In genomic region chr5:135724536-135725322, GRCm38 (mm10) we compare ENCODE assay signal across 9 mouse cellular contexts. TPM values are rescaled to one million over a fixed set of nuclear protein-coding genes. Genes with fewer than 3 reads are reported as not detected.
DNase-seq lines count a peak whose midpoint lies in the region; ATAC-seq lines count a peak whose summit lies in the region.
"Had no signal": no experiment of that assay in that cellular context is flagged by ENCODE, and none has a peak within 500 bp of the region (broad histone marks: within the 10 kb centered on the region; RNA-seq: fewer than 3 reads in every experiment).

No protein-coding gene starts in this region.

- H3K4me3 ChIP-seq in heart, embryonic 14.5 days (ENCODE audit: control insufficient read depth in 1 of 2, insufficient read depth in 1 of 2, low read depth in 1 of 2, low read length in 2 of 2), result no peak overlapping the region
- H3K4me3 ChIP-seq in midbrain, embryonic 11.5 days (ENCODE audit: low read depth, low read length), result no peak overlapping the region

- H3K9ac ChIP-seq in heart, embryonic 14.5 days (ENCODE audit: low read length), result peak overlapping the region; percentile 12
- peak overlapping the region; percentile 49 for H3K9ac ChIP-seq in midbrain, embryonic 11.5 days (ENCODE audit: low read length)

- H3K9me3 ChIP-seq in heart, embryonic 14.5 days (ENCODE audit: control insufficient read depth, low read length), result no peaks in the 10 kb centered on the region
- H3K9me3 ChIP-seq in midbrain, embryonic 11.5 days (ENCODE audit: control insufficient read depth, low read length), result no peaks in the 10 kb centered on the region

- H3K27me3 ChIP-seq in heart, embryonic 14.5 days (ENCODE audit: control insufficient read depth, insufficient read depth, low read length), result no peaks in the 10 kb centered on the region
- no peaks in the 10 kb centered on the region for H3K27me3 ChIP-seq in midbrain, embryonic 11.5 days (ENCODE audit: control insufficient read depth, insufficient read depth, low read length)

- peaks cover 38 to 63% of the 10 kb centered on the region in 2 experiments for H3K4me1 ChIP-seq in heart, embryonic 14.5 days (ENCODE audit: control insufficient read depth in 2 of 2, insufficient read depth in 2 of 2, low read length in 2 of 2)
- peaks cover 37% of the 10 kb centered on the region for H3K4me1 ChIP-seq in midbrain, embryonic 11.5 days (ENCODE audit: control insufficient read depth, insufficient read depth, low read length)

- peaks cover 15% of the 10 kb centered on the region for H3K36me3 ChIP-seq in heart, embryonic 14.5 days (ENCODE audit: control insufficient read depth, insufficient read depth, low read length)
- H3K36me3 ChIP-seq in midbrain, embryonic 11.5 days (ENCODE audit: control insufficient read depth, insufficient read depth, low read length), result peaks cover 4% of the 10 kb centered on the region; the same call in 1 of the 2 replicates

- peak; percentile 45; the same call in 1 of the 2 replicates for ATAC-seq in frontal cortex, adult (ENCODE audit: low TSS enrichment)
- ATAC-seq in heart, embryonic 14.5 days (ENCODE audit: insufficient number of reproducible peaks, insufficient read depth, low FRiP score, low read depth), result no peak
- peak; percentile 85 for ATAC-seq in midbrain, embryonic 11.5 days (ENCODE audit: low FRiP score)

- 26% methylated on average over 9 of the region's 9 CpGs for WGBS in heart, embryonic 14.5 days
- WGBS in midbrain, embryonic 11.5 days, result 4% methylated on average over 9 of the region's 9 CpGs

- peak overlapping the region; percentile 23 to 33; a peak in 2 of 4 replicates for H3K27ac ChIP-seq in heart, embryonic 14.5 days (replicated peaks in 1 of 2; ENCODE audit: control insufficient read depth in 1 of 2, insufficient read depth in 1 of 2, low read depth in 2 of 2, low read length in 2 of 2)
- peak overlapping the region; percentile 93 for H3K27ac ChIP-seq in midbrain, embryonic 11.5 days (ENCODE audit: low read depth, low read length)

- DNase-seq in frontal cortex, postnatal 25 days (ENCODE audit: low spot score in 2 of 2), result no peak
- DNase-seq in NIH3T3 (ENCODE audit: low read depth), result peak; percentile 75
- DNase-seq in midbrain, embryonic 11.5 days (ENCODE audit: low spot score, missing footprints), result no peak
- no peak for DNase-seq in thymus, postnatal 14 days
- DNase-seq in layer of hippocampus, postnatal 36 days, result no peak
- DNase-seq in frontal cortex, postnatal 10 days (ENCODE audit: low spot score in 2 of 2), result no peak

- H3K4me2 ChIP-seq in heart, embryonic 14.5 days (ENCODE audit: low read length), result peak overlapping the region; percentile 39; the same call in 1 of the 2 replicates
- peak overlapping the region; percentile 64 for H3K4me2 ChIP-seq in midbrain, embryonic 11.5 days

RNA-seq across cellular contexts. Expression of gene Tmem120a, which starts 19.5 kb away (rescaled TPM):
- 34.1 and 34.6 TPM in 2 replicates for polyA plus RNA-seq in heart, embryonic 14.5 days (2014; fragmentation: Nextera tagmentation; extraction: Ambion mirVana)
- polyA plus RNA-seq in midbrain, embryonic 11.5 days (2014; fragmentation: Nextera tagmentation; extraction: Ambion mirVana), result 57.5 and 59.9 TPM in 2 replicates
- 10 to 100 TPM; 12.4 to 16.4 TPM for total RNA-seq in layer of hippocampus, postnatal 36 days (2021)

RNA-seq across cellular contexts. Expression of gene Styxl1, which starts 53.5 kb away (rescaled TPM):
- 0.26 and 0.42 TPM in 2 replicates for polyA plus RNA-seq in heart, embryonic 14.5 days (2014; fragmentation: Nextera tagmentation; extraction: Ambion mirVana)
- polyA plus RNA-seq in midbrain, embryonic 11.5 days (2014; fragmentation: Nextera tagmentation; extraction: Ambion mirVana), result not detected in 2 replicates
- total RNA-seq in layer of hippocampus, postnatal 36 days (2021), result not detected
- polyA plus RNA-seq: C2C12 had no signal

RNA-seq across cellular contexts. Expression of gene Mdh2, which starts 53.6 kb away (rescaled TPM):
- 1,172 and 1,176 TPM in 2 replicates for polyA plus RNA-seq in heart, embryonic 14.5 days (2014; fragmentation: Nextera tagmentation; extraction: Ambion mirVana)
- polyA plus RNA-seq in midbrain, embryonic 11.5 days (2014; fragmentation: Nextera tagmentation; extraction: Ambion mirVana), result 562 and 580 TPM in 2 replicates
- 100 to 1,000 TPM; 387 to 407 TPM for total RNA-seq in layer of hippocampus, postnatal 36 days (2021)

RNA-seq across cellular contexts. Expression of gene Por, which starts 54.9 kb away (rescaled TPM):
- polyA plus RNA-seq in heart, embryonic 14.5 days (2014; fragmentation: Nextera tagmentation; extraction: Ambion mirVana), result 33.2 and 34.9 TPM in 2 replicates
- polyA plus RNA-seq in midbrain, embryonic 11.5 days (2014; fragmentation: Nextera tagmentation; extraction: Ambion mirVana), result 79.9 and 95.4 TPM in 2 replicates
- total RNA-seq in layer of hippocampus, postnatal 36 days (2021), result 100 to 1,000 TPM; 104 to 105 TPM
